Mouse (Mus musculus) embryonic stem cell, embryonic (primary cell): ENCODE results near the gene Cct2.

Source experiments
- CTCF ChIA-PET, 4 experiments: fragments of 300-600 bp in 2 of 4; fragments of 350-600 bp in 2 of 4; sonication (Branson Sonifier 250); formaldehyde crosslinking; loops; one replicate each; lab custom pipeline; 2022; ENCODE audit warnings: inconsistent platforms in 2 of 4; lab: Charles Lee
- POLR2A ChIA-PET, 4 experiments: fragments of 300-600 bp in 2 of 4; fragments of 350-600 bp in 2 of 4; sonication (Branson Sonifier 250); formaldehyde crosslinking; loops; one replicate each; lab custom pipeline; 2022; ENCODE audit warnings: antibody characterized with exemption in 4 of 4, inconsistent platforms in 1 of 4; lab: Charles Lee

Cct2 gene

DNA sequence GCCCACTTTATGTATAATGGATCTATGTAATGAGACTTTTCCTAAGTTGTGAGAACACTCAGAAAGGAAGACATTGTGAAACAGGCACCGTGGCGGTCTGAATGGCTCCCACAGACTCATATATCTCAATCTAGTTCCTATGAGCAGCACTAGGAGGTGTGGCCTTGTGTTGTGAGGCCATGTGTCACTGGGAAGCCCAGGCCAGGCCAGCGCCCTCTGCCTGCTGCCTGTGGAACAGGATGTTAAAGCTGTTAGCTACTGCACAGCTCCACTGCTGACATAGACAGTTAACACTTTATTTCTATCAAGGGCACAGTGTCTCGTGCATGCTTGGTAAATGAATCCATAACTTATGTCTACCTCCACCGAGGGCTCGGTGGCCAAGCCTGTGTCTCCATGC is 14.7 kb upstream of the Cct2 start:
- ChIA-PET CTCF (interaction anchor here (0.6 to 1.3 kb wide), 22 partner anchors 9 to 188 kb away, joined by 3 to 9 read pairs (median 4); partner anchors contain the start of genes Cct2 (in 2 of the 4) and Yeats4 (in 2 of the 4)), POLR2A (interaction anchor here in 3 of 4 experiments (0.6 to 4.1 kb wide), 11 partner anchors 8 to 165 kb away, joined by 3 to 31 read pairs (median 4); partner anchors contain the start of genes Cct2 (in 3 of the 3) and Lrrc10 (in 1 of the 3))

DNA sequence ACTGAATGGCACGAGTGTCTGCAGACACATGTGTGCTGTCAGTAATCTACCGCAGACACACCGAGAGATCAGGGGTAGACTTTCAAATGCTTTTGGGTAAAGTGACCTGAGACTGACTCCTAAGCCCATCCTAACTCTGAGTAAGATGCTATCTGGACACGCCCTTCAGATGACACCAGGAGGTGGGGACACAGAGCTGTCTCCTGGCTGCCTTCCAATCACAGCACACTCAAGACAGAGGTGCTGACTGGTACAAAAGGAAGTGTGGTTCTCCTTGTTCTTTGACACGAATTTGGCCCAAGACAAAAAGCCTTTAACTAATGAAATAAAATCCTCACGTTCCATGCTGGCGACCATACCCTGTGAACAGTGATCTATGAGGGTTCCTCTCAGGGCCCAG is 9.6 kb upstream of the Cct2 start:
- ChIA-PET CTCF (interaction anchor here in 1 of 4 experiments (1.2 kb wide), 1 partner anchor 18 kb away, joined by 3 read pairs; no protein-coding TSS in a partner anchor), POLR2A (interaction anchor here (0.6 to 3.2 kb wide), 8 partner anchors 9 to 75 kb away, joined by 3 to 37 read pairs (median 4); partner anchors contain the start of genes Cct2 (in 4 of the 4) and Frs2 (in 1 of the 4))

DNA sequence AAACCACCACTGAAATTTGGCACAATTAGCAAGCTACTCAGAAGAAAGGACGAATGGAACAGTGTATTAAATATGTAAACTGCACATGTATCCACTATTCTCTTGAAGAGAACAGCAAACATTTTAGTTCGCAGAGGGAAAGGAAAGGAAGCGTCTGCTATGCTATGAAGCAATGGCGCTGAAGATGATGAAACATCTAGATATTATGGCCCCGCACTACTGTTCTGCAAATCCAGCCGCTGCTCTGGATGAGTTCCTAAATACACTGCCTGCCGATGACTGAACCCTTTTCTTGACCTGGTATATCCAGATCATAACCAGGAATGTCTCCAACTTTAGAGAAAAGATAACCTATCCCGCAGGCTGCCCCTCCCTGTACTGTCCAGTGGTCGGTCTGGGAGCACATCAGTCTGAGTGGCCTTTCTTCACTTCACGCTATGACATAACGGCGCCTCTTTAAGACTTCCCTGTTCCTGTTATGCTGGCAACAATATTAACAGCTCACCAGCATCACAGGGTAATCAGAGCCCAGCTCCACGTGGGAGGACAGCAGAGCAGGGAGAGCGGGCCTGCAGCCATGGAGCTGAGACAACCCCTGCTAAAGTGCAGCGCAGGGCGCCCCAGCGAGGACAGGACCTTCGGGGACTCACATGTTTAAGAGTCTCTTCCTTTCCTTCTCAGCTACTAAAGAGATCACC is 8.7 kb upstream of the Cct2 start:
- CTCF ChIA-PET = interaction anchor here in 2 of 4 experiments (1.0 to 1.2 kb wide), 2 partner anchors 18 to 223 kb away, joined by 3 read pairs; no protein-coding TSS in a partner anchor
- POLR2A ChIA-PET = interaction anchor here (0.6 to 3.2 kb wide), 9 partner anchors 8 to 164 kb away, joined by 3 to 37 read pairs (median 4); partner anchors contain the start of genes Cct2 (in 4 of the 4) and Frs2 (in 1 of the 4)

DNA sequence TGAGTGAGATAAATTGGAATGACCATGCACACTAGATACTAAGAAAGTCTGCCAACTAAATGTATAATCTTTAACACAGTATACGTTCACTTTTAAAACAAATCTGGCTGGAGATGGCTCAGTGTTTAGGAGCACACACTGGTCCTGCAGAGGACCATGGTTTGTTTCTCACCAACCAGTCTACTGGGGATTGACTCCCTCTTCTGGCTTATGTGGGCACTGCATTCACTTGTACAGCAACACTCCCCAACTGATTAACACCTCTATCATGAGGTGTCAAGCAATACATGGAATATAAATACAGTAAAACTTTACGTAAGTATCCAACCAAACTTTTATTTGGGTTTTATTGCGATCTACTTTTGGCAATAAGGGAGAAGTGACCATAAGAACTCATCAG is 5.5 kb upstream of the Cct2 start:
- ChIA-PET POLR2A (interaction anchor here in 1 of 4 experiments (1.7 kb wide), 1 partner anchor 10 kb away, joined by 7 read pairs; no protein-coding TSS in a partner anchor), CTCF (interaction anchor here in 1 of 4 experiments (1.5 kb wide), 1 partner anchor 9 kb away, joined by 5 read pairs; no protein-coding TSS in a partner anchor)

DNA sequence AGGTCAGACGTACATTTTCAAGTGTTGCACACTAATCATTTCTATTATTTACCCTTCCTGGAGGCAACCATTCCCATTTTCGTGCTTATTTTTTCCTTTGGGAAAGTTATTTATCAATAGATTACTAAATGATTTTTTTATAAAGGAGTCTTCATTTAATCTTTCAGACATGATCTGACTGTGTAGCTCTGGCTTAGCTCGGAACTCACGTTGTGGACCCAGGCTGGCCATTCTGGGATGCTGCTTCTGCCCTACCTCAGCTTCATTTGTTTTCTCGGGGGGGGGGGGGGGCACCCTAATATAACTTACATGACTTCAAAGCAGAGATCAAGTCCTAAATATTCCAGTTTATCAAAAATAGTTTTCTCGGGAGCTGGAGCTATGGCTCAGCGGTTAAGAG is 462 bp upstream of the Cct2 start:
- ChIA-PET POLR2A (interaction anchor here (0.6 to 9.1 kb wide), 117 partner anchors 9 to 1702 kb away, joined by 3 to 312 read pairs (median 4); partner anchors contain the start of genes Frs2 (in 2 of the 4), Kcnmb4 (in 2 of the 4), Lrrc10 (in 2 of the 4) and Yeats4 (in 2 of the 4)), CTCF (interaction anchor here (0.5 to 2.3 kb wide), 7 partner anchors 14 to 1286 kb away, joined by 3 to 12 read pairs (median 9); no protein-coding TSS in a partner anchor)

DNA sequence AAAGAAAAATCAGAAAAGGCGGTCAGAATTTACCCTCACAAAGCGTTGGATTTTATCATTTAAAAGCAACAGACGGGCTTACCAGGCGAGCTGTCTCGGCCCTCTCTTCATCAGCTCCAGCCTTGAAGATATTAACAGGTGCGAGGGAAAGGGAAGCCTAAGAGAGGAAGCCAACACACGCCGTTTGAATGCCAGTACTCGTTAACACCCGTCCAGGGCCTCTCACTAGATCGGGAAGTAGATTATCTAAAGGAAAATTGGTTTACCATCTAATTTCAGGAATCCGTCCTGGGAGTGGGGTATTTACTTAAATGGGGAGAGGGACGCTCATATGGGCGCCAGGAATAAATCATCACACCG is 740 bp downstream of the Cct2 start:
- POLR2A ChIA-PET = interaction anchor here (0.6 to 9.1 kb wide), 82 partner anchors 10 to 1677 kb away, joined by 3 to 312 read pairs (median 5); partner anchors contain the start of genes Frs2 (in 2 of the 4), Lrrc10 (in 2 of the 4) and Yeats4 (in 2 of the 4)
- CTCF ChIA-PET = interaction anchor here in 3 of 4 experiments (0.7 to 2.3 kb wide), 3 partner anchors 15 to 925 kb away, joined by 3 to 9 read pairs (median 4); no protein-coding TSS in a partner anchor

DNA sequence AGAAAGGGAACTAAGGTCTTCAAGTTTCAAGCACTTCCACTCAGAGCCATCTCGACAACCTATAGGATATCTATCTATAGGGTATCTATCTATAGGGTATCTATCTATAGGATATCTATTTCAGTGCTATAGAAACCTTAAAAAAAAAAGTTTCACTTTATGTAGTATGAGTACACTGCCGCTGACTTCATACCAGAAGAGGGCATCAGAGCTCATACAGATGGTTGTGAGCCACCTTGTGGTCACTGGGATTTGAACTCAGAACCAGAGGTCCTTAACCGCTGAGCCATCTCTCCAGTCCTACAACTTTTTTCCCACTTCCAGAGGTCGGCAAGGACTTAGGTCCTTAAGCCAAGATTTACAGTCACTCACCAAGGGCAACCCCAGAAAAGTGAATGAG is 7.9 kb downstream of the Cct2 start:
- CTCF ChIA-PET = interaction anchor here in 1 of 4 experiments (0.7 kb wide), 1 partner anchor 844 kb away, joined by 3 read pairs; no protein-coding TSS in a partner anchor

DNA sequence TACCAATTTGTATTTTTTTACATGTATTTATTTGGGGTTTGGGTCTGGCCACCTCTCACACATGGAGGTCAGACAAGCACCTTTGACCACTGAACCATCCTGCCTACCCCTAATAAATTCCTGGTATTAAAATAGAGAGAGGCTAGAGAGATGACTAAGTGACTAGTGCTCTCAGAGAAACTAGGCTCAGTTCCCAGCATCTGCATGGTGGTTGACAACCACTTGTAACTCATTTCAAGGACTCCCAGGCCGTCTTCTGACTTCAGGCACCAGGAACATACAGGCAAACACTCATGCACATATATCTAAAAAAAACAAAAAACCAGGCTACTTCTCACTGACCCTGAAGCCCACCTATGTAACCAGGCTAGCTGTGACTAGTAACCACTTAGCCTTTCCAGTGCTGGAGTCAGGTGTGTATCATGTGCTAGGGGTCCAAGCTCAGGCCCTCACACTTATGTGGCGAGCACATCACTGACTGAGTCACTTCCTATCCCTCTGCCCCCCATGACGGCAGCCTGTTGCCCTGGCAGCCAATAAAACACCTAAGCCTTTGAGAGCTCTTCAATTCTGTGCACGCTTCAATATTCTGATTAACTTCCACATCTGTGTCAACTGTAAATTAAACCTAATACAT is 13.5 kb downstream of the Cct2 start:
- CTCF ChIA-PET = interaction anchor here in 1 of 4 experiments (0.8 kb wide), 1 partner anchor 14 kb away, joined by 4 read pairs; no protein-coding TSS in a partner anchor
- POLR2A ChIA-PET = interaction anchor here (0.6 to 14.1 kb wide), 11 partner anchors 9 to 498 kb away, joined by 3 to 312 read pairs (median 4); partner anchors contain the start of genes Cct2 (in 4 of the 4) and Yeats4 (in 1 of the 4)

More for the DNA sequence above, 7.9 kb downstream of the Cct2 start:
- POLR2A ChIA-PET = interaction anchor here in 2 of 4 experiments (1.3 to 14.1 kb wide), 3 partner anchors 7 to 10 kb away, joined by 4 to 312 read pairs (median 55); partner anchors contain the start of genes Cct2 (in 1 of the 2) and Lrrc10 (in 1 of the 2)

DNA sequence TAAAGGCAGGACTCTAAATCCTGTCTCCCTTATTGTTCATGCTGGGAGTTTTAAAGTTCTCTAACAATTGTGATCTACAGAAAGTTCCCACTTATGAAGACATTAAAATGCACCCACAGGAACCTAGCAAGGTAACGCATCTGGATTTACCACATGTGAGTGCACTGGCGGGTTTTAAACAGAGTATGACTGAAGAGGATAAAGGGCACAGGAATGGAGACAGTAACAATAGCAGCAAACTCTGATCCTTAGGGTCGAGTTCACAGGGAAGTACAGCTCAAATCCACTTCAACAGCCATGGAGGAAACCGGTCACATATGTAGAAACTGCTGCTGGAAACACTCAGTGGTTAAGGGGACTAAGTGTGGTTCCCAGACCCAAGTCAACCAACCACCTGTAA is 14.4 kb downstream of the Cct2 start:
- ChIA-PET CTCF (interaction anchor here in 1 of 4 experiments (0.6 kb wide), 1 partner anchor 134 kb away, joined by 3 read pairs; no protein-coding TSS in a partner anchor), POLR2A (interaction anchor here (0.6 to 14.1 kb wide), 14 partner anchors 6 to 175 kb away, joined by 3 to 312 read pairs (median 4); partner anchors contain the start of genes Cct2 (in 4 of the 4) and Yeats4 (in 1 of the 4))

DNA sequence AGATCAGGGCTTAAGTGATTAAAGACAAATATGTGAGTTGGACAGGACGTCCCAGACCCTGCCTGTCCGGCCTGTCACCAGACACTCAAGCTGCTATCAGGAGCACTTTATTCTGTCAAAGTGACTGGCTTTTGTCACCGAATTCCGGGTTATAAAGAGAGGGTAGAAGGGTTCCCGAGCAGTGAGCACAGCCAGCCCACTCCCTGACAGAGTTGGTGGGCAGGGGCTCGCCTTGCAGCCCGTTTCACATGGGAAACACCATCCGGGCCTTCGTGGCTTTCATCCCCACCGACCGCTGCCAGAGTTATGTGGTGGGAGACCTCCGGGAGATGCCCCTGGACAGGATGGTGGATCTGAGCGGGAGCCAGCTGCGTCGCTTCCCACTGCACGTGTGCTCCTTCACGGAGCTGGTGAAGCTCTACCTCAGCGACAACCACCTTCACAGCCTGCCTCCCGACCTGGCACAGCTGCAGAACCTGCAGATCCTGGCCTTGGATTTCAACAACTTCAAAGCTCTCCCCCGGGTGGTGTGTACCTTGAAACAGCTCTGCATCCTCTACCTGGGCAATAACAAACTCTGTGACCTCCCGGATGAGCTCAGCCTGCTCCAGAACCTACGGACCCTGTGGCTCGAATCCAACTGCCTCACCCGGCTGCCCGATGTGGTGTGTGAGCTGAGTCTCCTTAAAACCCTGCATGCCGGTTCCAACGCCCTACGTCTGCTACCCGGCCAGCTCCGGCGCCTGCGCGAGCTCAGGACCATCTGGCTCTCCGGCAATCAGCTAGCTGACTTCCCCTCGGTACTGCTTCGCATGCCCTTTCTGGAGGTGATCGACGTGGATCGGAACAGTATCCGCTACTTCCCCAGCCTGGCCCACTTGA is 18.2 kb downstream of the Cct2 start, which contains the start of gene Lrrc10:
Gene Lrrc10 (plus strand): TSS at position 167 of the 882 bp plus-strand sequence.
- ChIA-PET CTCF (interaction anchor here in 3 of 4 experiments (0.6 to 1.7 kb wide), 9 partner anchors 11 to 594 kb away, joined by 3 to 12 read pairs (median 3); no protein-coding TSS in a partner anchor), POLR2A (interaction anchor here in 3 of 4 experiments (0.5 to 14.1 kb wide), 22 partner anchors 10 to 788 kb away, joined by 3 to 312 read pairs (median 3); partner anchors contain the start of genes Cct2 (in 3 of the 3), Frs2 (in 1 of the 3) and Yeats4 (in 1 of the 3))

DNA sequence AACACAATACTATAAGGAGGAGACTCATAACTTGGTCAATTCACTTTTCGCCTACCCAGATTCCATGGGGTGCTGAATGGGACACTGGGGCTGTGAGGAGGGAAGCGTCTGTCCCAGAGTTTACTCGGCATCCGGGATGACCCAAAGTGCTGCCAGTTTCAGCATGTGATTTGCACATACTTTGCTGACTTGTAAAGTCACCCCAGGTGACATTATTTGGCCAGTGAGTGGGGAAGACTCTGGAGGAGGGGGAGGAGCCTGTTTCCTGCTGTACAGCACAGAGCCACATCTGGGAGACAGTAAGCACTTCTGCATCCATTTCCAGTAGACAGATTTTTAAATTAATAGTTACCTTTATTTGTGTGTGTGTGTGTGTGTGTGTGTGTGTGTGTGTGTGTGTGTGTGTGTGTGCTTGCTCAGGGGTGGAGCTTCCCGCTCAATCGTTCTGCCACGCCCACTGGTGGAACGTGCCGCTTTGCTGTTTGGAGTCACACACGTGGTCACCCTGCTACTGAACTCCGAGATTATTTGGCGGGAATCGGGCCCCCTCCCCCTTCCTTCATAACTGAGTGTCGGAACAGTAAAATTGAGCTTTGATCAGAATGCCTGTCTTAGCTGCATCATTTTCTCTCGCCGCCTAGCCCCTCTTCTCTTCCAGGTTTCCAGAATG is 20.0 kb downstream of the Cct2 start:
- ChIA-PET POLR2A (interaction anchor here (0.7 to 14.1 kb wide), 9 partner anchors 9 to 1766 kb away, joined by 3 to 312 read pairs (median 6); partner anchors contain the start of genes Cct2 (in 3 of the 4) and Yeats4 (in 1 of the 4)), CTCF (interaction anchor here (0.6 to 1.0 kb wide), 8 partner anchors 9 to 822 kb away, joined by 3 to 4 read pairs (median 4); no protein-coding TSS in a partner anchor)

DNA sequence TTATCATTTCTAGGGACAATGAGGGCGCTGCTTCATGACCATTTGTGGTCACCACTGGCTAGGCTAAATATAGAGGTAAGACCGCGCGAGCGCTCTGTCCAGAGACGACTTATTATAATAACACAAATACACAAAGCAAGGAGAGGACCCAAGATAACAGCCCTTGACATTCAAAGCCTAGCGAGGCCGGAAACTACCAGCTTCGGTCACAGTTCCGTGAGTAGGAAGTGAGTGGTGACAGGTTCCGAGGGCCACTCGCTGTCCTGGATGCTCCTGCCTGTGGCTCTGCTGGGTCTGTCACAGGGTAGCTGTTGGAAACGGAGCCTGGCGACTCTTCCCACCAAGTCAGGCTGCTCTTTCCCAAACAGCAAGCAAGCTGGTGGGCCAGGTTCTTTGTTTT is 21.3 kb downstream of the Cct2 start:
- POLR2A ChIA-PET = interaction anchor here in 2 of 4 experiments (1.2 to 14.1 kb wide), 4 partner anchors 8 to 22 kb away, joined by 3 to 312 read pairs (median 8); partner anchors contain the start of gene Cct2 (in 2 of the 2)

DNA sequence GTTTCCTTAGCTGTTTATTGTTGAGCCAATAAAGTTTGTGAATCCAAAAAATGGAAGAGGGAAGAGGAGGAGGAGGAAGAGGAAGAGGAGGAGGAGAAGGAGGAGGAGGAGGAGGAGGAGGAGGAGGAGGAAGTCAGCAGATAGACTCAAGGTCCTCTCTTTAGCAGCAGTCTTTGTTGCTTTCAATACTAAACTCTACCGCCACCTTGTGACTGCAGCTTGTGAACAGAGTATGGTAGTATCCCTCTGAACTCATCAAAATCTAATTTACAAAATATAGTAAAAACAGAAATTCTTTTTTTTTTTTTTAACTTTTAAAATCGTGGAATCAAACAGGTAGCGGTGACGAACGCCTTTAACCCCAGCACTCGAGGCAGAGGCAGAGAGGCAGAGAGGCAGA is 23.3 kb downstream of the Cct2 start:
- ChIA-PET CTCF (interaction anchor here in 3 of 4 experiments (0.5 to 0.7 kb wide), 5 partner anchors 14 to 166 kb away, joined by 3 to 12 read pairs (median 6); no protein-coding TSS in a partner anchor), POLR2A (interaction anchor here in 2 of 4 experiments (0.6 to 2.1 kb wide), 3 partner anchors 10 to 54 kb away, joined by 3 to 8 read pairs (median 4); no protein-coding TSS in a partner anchor)

More for the DNA sequence above, 21.3 kb downstream of the Cct2 start:
- CTCF ChIA-PET = interaction anchor here in 1 of 4 experiments (0.6 kb wide), 1 partner anchor 1453 kb away, joined by 3 read pairs; no protein-coding TSS in a partner anchor

DNA sequence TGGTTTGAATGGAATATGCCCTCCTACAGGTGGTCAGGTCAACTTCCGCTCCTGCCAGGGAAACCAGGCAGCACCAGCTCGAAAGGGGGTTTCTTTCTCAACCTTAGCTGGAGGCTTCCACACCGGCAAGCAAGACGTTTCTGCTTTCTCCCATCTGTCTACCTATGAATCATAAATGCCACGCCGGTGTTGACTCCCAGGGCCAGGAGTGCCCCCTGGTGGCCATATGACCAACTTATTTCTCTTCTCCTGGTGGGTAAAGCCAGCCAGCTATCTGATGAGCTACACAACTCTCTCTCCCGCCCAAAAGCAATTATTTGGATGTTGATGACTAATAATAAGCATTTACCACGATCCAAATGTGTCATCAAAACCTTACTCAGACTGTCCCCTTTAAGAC is 29.8 kb downstream of the Cct2 start:
- ChIA-PET CTCF (interaction anchor here (0.6 to 2.0 kb wide), 20 partner anchors 10 to 182 kb away, joined by 3 to 12 read pairs (median 4); partner anchors contain the start of genes Lrrc10 (in 2 of the 4), Best3 (in 1 of the 4) and Rab3ip (in 1 of the 4)), POLR2A (interaction anchor here in 3 of 4 experiments (0.8 to 1.8 kb wide), 9 partner anchors 10 to 76 kb away, joined by 3 to 6 read pairs (median 3); partner anchors contain the start of genes Cct2 (in 1 of the 3) and Lrrc10 (in 1 of the 3))

DNA sequence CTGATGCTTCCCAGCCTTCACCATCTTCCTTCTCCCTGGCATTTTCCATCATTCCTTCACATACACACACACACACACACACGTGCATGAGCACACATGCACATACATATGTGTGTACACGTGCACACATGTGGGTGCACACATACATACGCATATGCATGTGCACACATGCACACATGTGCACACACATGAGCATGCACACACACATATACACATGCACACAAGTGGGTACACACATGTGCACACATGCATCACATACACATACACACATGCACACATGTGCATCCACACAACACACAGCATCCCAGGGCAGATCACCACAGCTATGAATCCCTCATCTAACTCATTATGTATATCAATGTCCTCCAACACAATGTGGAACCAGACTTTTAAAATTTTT is 32.5 kb downstream of the Cct2 start:
- CTCF ChIA-PET = no interaction called here
- POLR2A ChIA-PET = no interaction called here
